Mouse (Mus musculus) cerebellum, postnatal 14 days (tissue): ENCODE measurements around the gene Celf3.

ENCODE experiments used
- DNase-seq, 2 experiments: peaks; one replicate each; pipeline ENCODE4 v3.0.0; 2021; ENCODE audit warnings: mixed read lengths in 2 of 2

Celf3 gene

GRCm38 (mm10) chr3:94480291-94480884, 2.3 kb downstream of the Celf3 start, which contains the start of gene Riiad1:
Gene Riiad1, minus strand, starts transcription at chr3:94480341.
- DNase-seq, result peak in 1 of 2 experiments; percentile 36

GRCm38 (mm10) chr3:94481429-94481828, 3.3 kb downstream of the Celf3 start:
- DNase-seq, result peak in 1 of 2 experiments; percentile 26

- peak in 1 of 2 experiments; percentile 57 for DNase-seq
Observed at GRCm38 (mm10) chr3:94482764-94483385, 4.8 kb downstream of the Celf3 start.

- DNase-seq, result peak; percentile 92 to 95
Observed at GRCm38 (mm10) chr3:94483790-94484439, 5.8 kb downstream of the Celf3 start.

GRCm38 (mm10) chr3:94485922-94486321, 7.8 kb downstream of the Celf3 start:
- DNase-seq, result peak in 1 of 2 experiments; percentile 45

GRCm38 (mm10) chr3:94487581-94487980, 9.5 kb downstream of the Celf3 start:
- peak in 1 of 2 experiments; percentile 46 for DNase-seq

DNA sequence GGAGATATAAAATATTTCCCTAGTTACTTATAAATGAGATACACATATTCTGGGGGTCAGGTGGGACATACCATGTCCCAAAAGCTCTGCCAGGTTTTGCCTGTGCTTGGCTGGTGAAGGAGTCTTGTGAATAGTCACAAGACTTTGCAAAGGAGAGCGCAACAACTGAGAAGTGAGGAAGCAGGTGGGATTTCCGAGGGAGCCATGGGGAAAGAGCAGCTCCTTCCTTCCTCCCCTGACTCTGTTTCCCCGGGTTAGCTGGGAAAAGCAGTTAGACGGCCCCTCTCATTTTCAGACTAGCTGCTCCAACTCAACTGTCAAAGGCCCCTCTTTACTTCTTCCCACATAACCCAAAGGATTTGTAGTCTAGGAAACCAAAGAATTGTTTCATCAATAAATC, 19.1 kb downstream of the Celf3 start:
- DNase-seq, result no peak

GRCm38 (mm10) chr3:94502243-94502642, 24.1 kb downstream of the Celf3 start:
- peak; percentile 67 to 70 for DNase-seq

GRCm38 (mm10) chr3:94506664-94507063, 28.6 kb downstream of the Celf3 start:
- peak in 1 of 2 experiments; percentile 43 for DNase-seq

GRCm38 (mm10) chr3:94526731-94527130, 48.6 kb downstream of the Celf3 start:
- DNase-seq, result no peak

DNA sequence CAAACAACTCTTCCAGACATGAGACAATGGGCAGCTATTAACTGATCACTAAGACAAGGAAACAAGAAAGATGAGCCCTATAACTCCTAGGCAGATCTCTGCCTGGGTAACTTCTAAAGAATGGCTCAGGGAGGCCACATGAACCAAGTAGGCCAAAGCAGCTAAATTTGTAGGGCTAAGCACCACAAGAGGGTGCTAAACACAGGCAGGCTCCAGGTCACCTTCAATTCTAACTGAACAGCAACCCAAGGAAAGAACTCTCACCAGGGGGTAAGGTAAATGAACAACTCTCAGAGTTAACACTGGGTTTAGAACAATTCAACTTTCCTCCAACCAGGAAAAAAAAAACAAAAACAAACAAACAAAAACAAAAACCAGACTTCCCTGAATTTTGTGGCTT, 55.9 kb downstream of the Celf3 start:
- DNase-seq, result peak; percentile 39 to 50

- no peak for DNase-seq
Observed at GRCm38 (mm10) chr3:94537187-94537586, 59.1 kb downstream of the Celf3 start.
